Mouse (Mus musculus) MEL (cell line): Measurements from ENCODE around the gene Raver2. TPM values are rescaled to one million over a fixed set of nuclear protein-coding genes. Genes with fewer than 3 reads are reported as not detected.

ENCODE experiments used
- DNase-seq: peaks from one replicate; pipeline ENCODE4 v3.0.0; 2011; ENCODE audit warnings: low read depth, low spot score
- H3K27ac ChIP-seq: 2 replicates; pipeline ENCODE4 v1.5.1; 2012; ENCODE audit warnings: low read depth, mild to moderate bottlenecking, control low read depth, low read length, moderate library complexity; ENCODE audit not compliant: control insufficient read depth
- H3K27me3 ChIP-seq, 2 experiments: fragments of 150-350 bp in 1 of 2; sonication (generic) in 1 of 2; 2 replicates each; pipeline ENCODE4 v1.6.1; 2012; ENCODE audit warnings: low read length in 2 of 2, mild to moderate bottlenecking in 2 of 2, improper control_type of control experiment in 1 of 2, moderate library complexity in 1 of 2; ENCODE audit not compliant: insufficient read depth in 2 of 2, control insufficient read depth in 1 of 2
- H3K36me3 ChIP-seq, 2 experiments: 2 replicates each; pipeline ENCODE4 v1.6.1; 2012 to 2014; ENCODE audit warnings: low read length in 2 of 2, improper control_type of control experiment in 1 of 2, inconsistent platforms in 1 of 2, mild to moderate bottlenecking in 1 of 2; ENCODE audit not compliant: insufficient read depth in 2 of 2, control insufficient read depth in 1 of 2
- H3K4me1 ChIP-seq, 2 experiments: fragments of 150-350 bp in 1 of 2; sonication (generic) in 1 of 2; 2 replicates each; pipeline ENCODE4 v1.6.1; 2012; ENCODE audit warnings: low read length in 2 of 2, improper control_type of control experiment in 1 of 2, mild to moderate bottlenecking in 1 of 2; ENCODE audit not compliant: insufficient read depth in 2 of 2, control insufficient read depth in 1 of 2
- H3K4me3 ChIP-seq, 2 experiments: fragments of 150-350 bp in 1 of 2; sonication (generic) in 1 of 2; 2 replicates each; pipeline ENCODE4 v1.5.1; 2012; ENCODE audit warnings: low read depth in 2 of 2, low read length in 2 of 2, mild to moderate bottlenecking in 2 of 2, moderate library complexity in 2 of 2, control low read depth in 1 of 2, improper control_type of control experiment in 1 of 2; ENCODE audit not compliant: control insufficient read depth in 1 of 2, insufficient read depth in 1 of 2
- H3K79me2 ChIP-seq: 2 replicates; pipeline ENCODE4 v1.6.1; 2012; ENCODE audit warnings: mild to moderate bottlenecking, low read length, moderate library complexity; ENCODE audit not compliant: control insufficient read depth, poor library complexity, insufficient read depth
- H3K9ac ChIP-seq: 2 replicates; pipeline ENCODE4 v1.6.1; 2012; ENCODE audit warnings: low read depth, mild to moderate bottlenecking, control low read depth, low read length, moderate library complexity; ENCODE audit not compliant: control insufficient read depth, poor library complexity, severe bottlenecking
- H3K9me3 ChIP-seq: fragments of 150-350 bp; sonication (generic); replicated peaks from 2 replicates; pipeline ENCODE4 v1.6.1; 2012; ENCODE audit warnings: mild to moderate bottlenecking, low read length, improper control_type of control experiment, moderate library complexity; ENCODE audit not compliant: insufficient read depth
- CHD1 ChIP-seq: IDR thresholded peaks from 2 replicates; pipeline ENCODE4 v1.6.1; 2012; ENCODE audit warnings: low read depth, mild to moderate bottlenecking, inconsistent platforms, low read length, improper control_type of control experiment
- CTCF ChIP-seq, 3 experiments: IDR thresholded peaks in 2 of 3; conservative IDR thresholded peaks in 1 of 3; 2 replicates each; pipeline ENCODE4 v1.5.1; 2011 to 2012; ENCODE audit warnings: low read length in 3 of 3, low read depth in 2 of 3, mild to moderate bottlenecking in 2 of 3, improper control_type of control experiment in 1 of 3, inconsistent platforms in 1 of 3, mixed read lengths in 1 of 3, moderate library complexity in 1 of 3; ENCODE audit not compliant: control insufficient read depth in 1 of 3, insufficient read depth in 1 of 3, poor library complexity in 1 of 3, severe bottlenecking in 1 of 3
- ELF1 ChIP-seq: IDR thresholded peaks from 2 replicates; pipeline ENCODE4 v1.6.1; 2014; ENCODE audit warnings: low read depth, mild to moderate bottlenecking, inconsistent platforms, low read length, improper control_type of control experiment, moderate library complexity
- GATA1 ChIP-seq: IDR thresholded peaks from 2 replicates; pipeline ENCODE4 v1.6.1; 2011; ENCODE audit warnings: low read depth, low read length, improper control_type of control experiment
- KAT2A ChIP-seq: conservative IDR thresholded peaks from 2 replicates; pipeline ENCODE4 v1.6.1; 2012; ENCODE audit warnings: low read depth, low read length, improper control_type of control experiment, inconsistent platforms
- MAX ChIP-seq: IDR thresholded peaks from 2 replicates; pipeline ENCODE4 v1.6.1; 2011; ENCODE audit warnings: low read length, improper control_type of control experiment
- MEF2A ChIP-seq: IDR thresholded peaks from 2 replicates; pipeline ENCODE4 v1.6.1; 2014; ENCODE audit warnings: low read depth, mild to moderate bottlenecking, inconsistent platforms, low read length, improper control_type of control experiment; ENCODE audit not compliant: poor library complexity, insufficient replicate concordance, severe bottlenecking; ENCODE audit errors: extremely low read depth
- MYB ChIP-seq: IDR thresholded peaks from 2 replicates; pipeline ENCODE4 v1.6.1; 2011; ENCODE audit warnings: mild to moderate bottlenecking, low read depth, low read length, improper control_type of control experiment
- NELFE ChIP-seq: IDR thresholded peaks from 2 replicates; pipeline ENCODE4 v1.6.1; 2011; ENCODE audit warnings: low read depth, low read length, improper control_type of control experiment
- NRF1 ChIP-seq: IDR thresholded peaks from 2 replicates; pipeline ENCODE4 v1.6.1; 2014; ENCODE audit warnings: low read depth, mild to moderate bottlenecking, inconsistent platforms, low read length, improper control_type of control experiment, moderate library complexity; ENCODE audit not compliant: poor library complexity, insufficient read depth, severe bottlenecking
- POLR2A ChIP-seq, 2 experiments: IDR thresholded peaks; 2 replicates each; pipeline ENCODE4 v1.6.1; 2011 to 2012; ENCODE audit warnings: low read length in 2 of 2, mild to moderate bottlenecking in 2 of 2, control low read depth in 1 of 2, improper control_type of control experiment in 1 of 2, low read depth in 1 of 2, moderate library complexity in 1 of 2; ENCODE audit not compliant: control insufficient read depth in 1 of 2, insufficient read depth in 1 of 2, poor library complexity in 1 of 2
- POLR2AphosphoS2 ChIP-seq: IDR thresholded peaks from 2 replicates; pipeline ENCODE4 v1.6.1; 2011; ENCODE audit warnings: low read length, improper control_type of control experiment
- SIN3A ChIP-seq: IDR thresholded peaks from 2 replicates; pipeline ENCODE4 v1.6.1; 2012; ENCODE audit warnings: low read length, improper control_type of control experiment, inconsistent platforms
- SMC3 ChIP-seq: IDR thresholded peaks from 2 replicates; pipeline ENCODE4 v1.6.1; 2011; ENCODE audit warnings: low read depth, low read length, improper control_type of control experiment
- TBP ChIP-seq: IDR thresholded peaks from 2 replicates; pipeline ENCODE4 v1.8.0; 2011; ENCODE audit warnings: low read depth, low read length, improper control_type of control experiment
- USF2 ChIP-seq, 2 experiments: IDR thresholded peaks; 2 replicates each; pipeline ENCODE4 v1.6.1; 2011 to 2012; ENCODE audit warnings: improper control_type of control experiment in 2 of 2, low read length in 2 of 2, borderline replicate concordance in 1 of 2, inconsistent platforms in 1 of 2, low read depth in 1 of 2, mild to moderate bottlenecking in 1 of 2; ENCODE audit not compliant: insufficient read depth in 1 of 2
- ZKSCAN1 ChIP-seq: IDR thresholded peaks from 2 replicates; pipeline ENCODE4 v1.6.1; 2012; ENCODE audit warnings: low read depth, mild to moderate bottlenecking, inconsistent platforms, low read length, improper control_type of control experiment, moderate library complexity
- ZMIZ1 ChIP-seq: IDR thresholded peaks from 2 replicates; pipeline ENCODE4 v1.6.1; 2012; ENCODE audit warnings: low read depth, mild to moderate bottlenecking, inconsistent platforms, low read length, improper control_type of control experiment, moderate library complexity
- polyA plus RNA-seq, 2 experiments: library from polyadenylated mRNA; stranded (reverse) in 1 of 2; unstranded in 1 of 2; fragments of >175 nt in 1 of 2; fragments of >200 nt in 1 of 2; gene quantifications; 2 replicates each; pipeline versions ENCODE4 v1.2.1 to v1.2.4; 2012; ENCODE audit warnings: low replicate concordance in 2 of 2, low read depth in 1 of 2; ENCODE audit not compliant: insufficient read length in 2 of 2, insufficient read depth in 1 of 2, missing spikeins in 1 of 2
- total RNA-seq: library from RNA; depleted of rRNA; stranded (reverse); fragments of 300-350 nt; gene quantifications from 2 replicates; pipeline ENCODE4 v1.2.3, GENCODE M21; 2012

The Raver2 gene
- total and polyA plus RNA-seq, 3 experiments: 0.03 to 0.04 TPM; not detected in 1

GRCm38 (mm10) chr4:101158282-101158681 is 89.5 kb downstream of the Raver2 start:
- no peak overlapping the region for H3K27ac ChIP-seq
- H3K79me2 ChIP-seq: no peaks in the 10 kb centered on the region
- no peak for DNase-seq
- H3K9me3 ChIP-seq: no peaks in the 10 kb centered on the region
- H3K4me3 ChIP-seq: no peak overlapping the region
- H3K4me1 ChIP-seq: peaks cover 4 to 14% of the 10 kb centered on the region in 2 experiments
- peaks cover 7 to 8% of the 10 kb centered on the region in 2 experiments for H3K36me3 ChIP-seq
- H3K27me3 ChIP-seq: no peaks in the 10 kb centered on the region
- TF ChIP-seq ZMIZ1: no peak
- no peak for TF ChIP-seq GATA1
- TF ChIP-seq MEF2A: no peak
- no peak for TF ChIP-seq NRF1
- TF ChIP-seq CTCF (IDR thresholded peaks at IDR 0.05 in 2 of 3, conservative IDR thresholded peaks at IDR 0.05 in 1 of 3; ENCODE audit: control insufficient read depth in 1 of 3, insufficient read depth in 1 of 3, low read depth in 2 of 3, low read length in 3 of 3, poor library complexity in 1 of 3, severe bottlenecking in 1 of 3): no peak
- no peak for TF ChIP-seq SIN3A
- TF ChIP-seq NELFE: no peak
- TF ChIP-seq ZKSCAN1: no peak
- no peak for TF ChIP-seq SMC3
- TF ChIP-seq POLR2AphosphoS2: no peak
- TF ChIP-seq KAT2A: no peak
- TF ChIP-seq MAX: no peak
- TF ChIP-seq CHD1: no peak
- no peak for TF ChIP-seq POLR2A (IDR thresholded peaks at IDR 0.05; ENCODE audit: control insufficient read depth in 1 of 2, insufficient read depth in 1 of 2, low read depth in 1 of 2, low read length in 2 of 2, poor library complexity in 1 of 2)
- TF ChIP-seq MYB: no peak
- no peak overlapping the region for H3K9ac ChIP-seq

GRCm38 (mm10) chr4:101159191-101159764 is 90.5 kb downstream of the Raver2 start:
- Histone ChIP-seq H3K9ac (no peak overlapping the region), H3K79me2 (no peaks in the 10 kb centered on the region), H3K27ac (no peak overlapping the region), H3K4me1 (peaks cover 4 to 14% of the 10 kb centered on the region in 2 experiments), H3K4me3 (no peak overlapping the region), H3K9me3 (no peaks in the 10 kb centered on the region), H3K27me3 (no peaks in the 10 kb centered on the region), H3K36me3 (peaks cover 6 to 7% of the 10 kb centered on the region in 2 experiments)
- no peak for TF ChIP-seq USF2 (IDR thresholded peaks at IDR 0.05; ENCODE audit: borderline replicate concordance in 1 of 2, insufficient read depth in 1 of 2, low read depth in 1 of 2, low read length in 2 of 2)
- no peak for TF ChIP-seq TBP
- TF ChIP-seq ELF1: no peak
- DNase-seq: no peak
